Mouse (Mus musculus) induced T-regulatory cell, adult 2 months (primary cell): ENCODE measurements around the gene Slc25a39.

ENCODE experiments used
- DNase-seq: peaks from one replicate; pipeline ENCODE4 v3.0.0-alpha.2; 2012; ENCODE audit warnings: low read depth

The Slc25a39 gene

DNA sequence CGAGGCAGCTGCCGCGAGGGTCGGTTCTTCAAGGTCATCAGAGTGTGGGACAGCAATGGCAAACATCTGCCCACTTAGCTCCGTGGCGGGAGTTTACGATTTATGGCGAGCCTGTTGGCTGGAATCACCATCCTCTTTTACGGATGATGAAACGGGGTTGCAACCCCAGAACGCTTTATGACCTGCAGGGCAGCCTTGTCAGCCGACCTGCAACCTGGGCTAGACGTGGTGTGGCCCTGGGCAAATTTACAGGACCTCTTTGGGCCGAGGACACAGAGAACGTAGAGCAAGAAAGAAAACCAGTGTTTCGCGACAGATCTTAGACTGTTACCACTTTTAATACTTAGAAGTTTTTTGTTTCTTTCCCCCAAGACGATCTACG lies at the start of gene Slc25a39:
Gene Slc25a39 (minus strand): TSS at position 113 of the 382 bp plus-strand sequence.
- no peak for DNase-seq

DNA sequence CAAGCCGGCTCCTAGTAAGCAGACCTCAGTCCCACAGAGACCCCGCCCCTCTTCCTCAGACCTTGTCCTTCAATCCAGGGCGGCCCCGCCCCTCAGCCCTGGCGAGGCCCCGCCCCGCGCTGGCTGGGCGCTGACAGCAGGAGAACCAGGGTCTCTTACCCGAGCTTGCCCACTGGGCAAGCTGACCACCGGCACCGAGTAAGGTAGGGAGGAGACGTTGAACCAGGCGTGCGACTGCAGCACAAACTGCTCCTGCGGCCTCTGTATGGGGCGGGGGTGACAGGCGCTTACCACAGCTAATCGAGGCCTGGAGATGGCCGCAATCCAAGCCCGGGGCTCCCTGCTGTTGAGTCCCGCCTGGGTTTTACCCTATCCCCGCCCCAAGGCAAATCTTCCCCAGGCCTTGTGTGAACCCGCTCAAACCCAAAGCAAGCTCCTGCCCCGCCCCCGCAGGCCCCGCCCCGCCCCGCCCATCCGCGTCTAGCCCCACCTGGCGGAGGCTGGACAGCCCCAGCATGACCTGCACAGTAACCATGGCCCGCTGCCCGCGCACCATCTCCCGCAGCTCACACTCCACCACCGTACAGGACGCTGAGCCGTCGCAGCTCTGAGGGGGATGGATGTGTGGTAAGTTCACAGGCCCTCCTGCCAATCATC lies 48.1 kb upstream of the Slc25a39 start:
- peak; percentile 80 for DNase-seq

DNA sequence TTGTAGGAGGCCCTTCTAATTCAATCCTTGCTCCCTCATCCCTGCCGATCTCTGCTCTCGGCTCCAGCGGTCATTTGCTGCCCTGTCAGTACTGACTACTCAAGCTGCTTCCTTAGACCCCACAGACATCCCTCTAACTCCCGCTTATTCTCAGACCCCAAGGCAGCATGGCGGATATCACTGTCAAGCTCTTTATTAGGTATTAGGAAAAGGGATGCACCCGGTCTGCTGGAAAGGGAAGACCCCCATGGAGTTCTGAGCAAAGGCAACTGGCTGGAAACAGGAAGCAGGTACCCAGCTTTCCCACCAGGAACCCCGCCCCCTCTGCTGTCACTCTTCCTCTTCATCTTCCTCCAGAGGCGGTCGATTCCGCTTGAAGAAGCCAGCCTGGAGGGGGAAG lies 45.4 kb upstream of the Slc25a39 start:
- no peak for DNase-seq

DNA sequence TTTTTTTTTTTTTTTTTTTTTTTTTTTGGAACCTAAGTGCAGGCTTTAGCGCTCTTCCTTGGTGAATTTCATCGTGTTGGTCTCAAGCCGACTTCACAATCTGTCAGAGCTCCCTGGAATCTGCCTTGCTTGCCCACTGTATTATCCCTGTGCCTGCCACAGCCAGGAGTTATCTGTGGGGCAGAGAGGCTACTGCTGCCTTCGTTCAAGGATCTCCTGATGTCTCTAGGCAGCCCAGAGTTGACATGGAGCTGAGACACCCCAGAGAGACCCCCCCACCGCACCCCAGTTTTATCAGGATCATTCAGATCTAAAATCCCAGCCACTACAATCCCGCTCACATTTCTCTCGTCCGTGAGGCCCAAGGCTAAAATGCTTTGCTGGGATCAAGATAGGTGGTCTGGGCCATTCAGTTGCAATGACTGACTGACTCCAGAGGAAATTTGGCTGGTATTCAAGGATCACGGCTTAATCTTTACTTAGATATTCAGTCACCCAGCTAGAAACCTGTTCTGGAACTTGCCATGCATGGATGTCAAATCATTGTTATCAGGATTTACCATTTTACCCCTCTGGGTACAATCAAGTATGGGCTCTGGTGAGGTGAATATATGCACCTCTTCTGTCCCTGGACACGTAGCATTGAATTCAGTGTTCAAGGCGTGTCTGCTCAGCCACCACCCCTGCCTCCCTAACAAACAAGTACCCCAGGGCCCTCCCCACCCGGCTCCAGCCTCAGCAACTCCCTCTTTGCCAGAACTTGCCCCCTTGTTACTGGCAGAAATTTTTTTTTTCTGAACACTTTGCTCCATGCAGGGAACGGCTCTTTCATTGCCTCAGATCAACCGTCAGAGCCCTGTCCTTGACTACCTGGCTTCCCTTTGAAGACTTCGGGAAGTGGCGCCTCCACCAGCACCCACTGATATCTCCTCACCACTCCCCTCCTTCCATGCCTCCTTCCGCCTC lies 41.6 kb upstream of the Slc25a39 start:
- no peak for DNase-seq

DNA sequence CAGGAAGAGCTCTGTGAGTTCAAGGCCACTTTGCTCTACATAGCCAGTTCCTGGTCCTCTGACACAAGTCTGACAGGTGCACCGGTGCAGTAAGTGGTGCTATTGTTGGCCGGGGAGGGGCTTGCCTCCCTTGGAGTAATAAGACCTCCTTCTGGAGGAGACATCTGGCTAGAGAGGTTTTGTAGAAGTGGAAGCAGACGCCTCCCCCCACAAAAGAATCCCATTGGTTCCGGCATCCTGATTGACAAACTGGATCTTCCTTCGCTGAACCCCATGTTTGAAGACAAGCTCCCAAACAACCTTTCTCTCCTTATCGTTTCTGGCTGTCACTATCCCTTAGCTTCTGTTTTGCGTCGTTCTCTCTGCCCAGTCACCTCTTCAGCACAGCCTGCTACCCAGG lies 40.6 kb upstream of the Slc25a39 start:
- no peak for DNase-seq

DNA sequence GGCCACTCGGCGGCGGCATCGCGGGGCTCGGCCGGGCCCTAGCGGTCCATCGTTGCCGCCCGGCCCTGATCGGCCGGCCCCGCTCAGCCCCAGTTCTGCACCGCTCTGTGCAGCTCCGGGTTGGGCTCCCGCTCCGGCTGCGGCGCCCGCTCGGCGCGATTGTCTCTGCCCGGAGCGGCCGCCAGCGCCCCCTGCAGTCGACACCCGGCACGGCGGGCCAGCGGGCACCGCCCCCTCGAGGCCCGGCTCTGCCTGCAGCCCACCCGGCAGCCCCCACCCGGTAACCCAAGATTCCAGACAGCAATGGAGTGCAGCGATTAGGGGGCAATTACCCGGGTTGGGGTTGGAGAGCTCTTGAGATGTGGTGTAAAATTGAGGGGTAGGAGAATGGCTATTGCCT lies 39.8 kb upstream of the Slc25a39 start, which contains the start of gene Fam171a2:
Gene Fam171a2 (minus strand): TSS at position 186 of the 400 bp plus-strand sequence.
- DNase-seq = peak; percentile 73

DNA sequence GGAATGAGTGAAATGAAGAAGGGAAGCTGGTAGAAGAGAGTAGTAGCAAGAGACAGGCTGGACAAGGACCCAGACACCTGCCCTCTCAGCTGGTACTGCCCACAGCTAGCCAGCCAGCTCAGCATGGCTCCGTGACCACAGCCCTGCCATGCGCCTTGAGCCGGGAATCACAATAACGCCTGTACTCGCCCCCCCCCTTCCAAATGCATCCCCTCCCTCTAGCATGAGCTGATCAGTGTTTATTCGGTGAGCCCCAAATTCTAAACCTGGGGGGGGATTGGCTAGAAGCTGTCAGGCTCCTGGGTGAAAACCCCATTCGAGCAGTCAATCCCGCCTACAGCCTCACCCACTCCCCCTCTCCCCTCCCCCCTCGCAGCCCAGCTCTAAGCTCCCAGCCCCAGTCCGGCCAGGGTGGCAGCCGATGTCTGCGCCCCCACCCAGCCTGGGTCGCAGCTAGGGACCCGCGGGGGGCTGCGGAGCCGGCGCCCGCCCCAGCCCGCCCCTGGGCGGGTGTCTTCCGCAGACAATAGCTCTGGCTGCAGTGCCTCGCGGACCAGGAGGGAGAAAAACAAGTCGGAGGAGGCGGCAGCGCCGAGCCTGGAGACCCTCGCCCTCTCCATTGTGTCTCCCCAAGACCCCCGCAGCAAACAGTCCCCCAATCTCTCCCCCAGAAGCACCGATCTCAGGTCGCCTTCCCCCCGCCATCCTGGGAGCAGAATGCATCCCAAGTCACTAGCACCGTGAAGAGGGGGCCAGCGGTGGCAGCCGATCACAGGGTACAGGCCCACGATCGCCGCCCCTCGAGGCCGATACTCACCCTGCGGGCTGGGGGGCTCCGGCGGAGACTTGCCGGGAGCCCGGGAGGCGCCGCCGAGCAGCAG lies 39.1 kb upstream of the Slc25a39 start:
- DNase-seq = no peak

DNA sequence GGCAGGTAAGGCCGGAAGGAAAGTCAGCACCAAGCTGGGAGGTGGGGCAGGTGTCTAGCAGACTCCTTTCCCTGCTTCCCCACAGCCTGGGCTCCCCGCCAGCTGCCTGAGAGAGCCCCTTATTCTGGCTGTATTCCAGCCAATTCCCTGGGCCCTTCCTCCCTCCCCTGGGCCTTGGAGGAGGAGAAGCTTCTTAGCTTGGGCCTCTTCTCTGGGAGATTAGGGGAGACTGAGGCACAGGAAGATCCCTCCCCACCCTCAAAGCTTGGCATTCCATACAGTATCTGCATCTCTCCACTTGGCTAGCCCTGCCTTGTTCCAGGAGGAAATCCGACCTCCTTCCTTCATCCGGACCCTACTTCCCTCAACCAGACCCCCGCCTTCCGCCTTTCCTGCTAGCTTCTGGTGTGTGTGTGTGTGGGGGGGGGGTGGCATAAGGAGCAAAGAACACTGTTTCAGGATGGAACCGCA lies 38.2 kb upstream of the Slc25a39 start:
- no peak for DNase-seq

DNA sequence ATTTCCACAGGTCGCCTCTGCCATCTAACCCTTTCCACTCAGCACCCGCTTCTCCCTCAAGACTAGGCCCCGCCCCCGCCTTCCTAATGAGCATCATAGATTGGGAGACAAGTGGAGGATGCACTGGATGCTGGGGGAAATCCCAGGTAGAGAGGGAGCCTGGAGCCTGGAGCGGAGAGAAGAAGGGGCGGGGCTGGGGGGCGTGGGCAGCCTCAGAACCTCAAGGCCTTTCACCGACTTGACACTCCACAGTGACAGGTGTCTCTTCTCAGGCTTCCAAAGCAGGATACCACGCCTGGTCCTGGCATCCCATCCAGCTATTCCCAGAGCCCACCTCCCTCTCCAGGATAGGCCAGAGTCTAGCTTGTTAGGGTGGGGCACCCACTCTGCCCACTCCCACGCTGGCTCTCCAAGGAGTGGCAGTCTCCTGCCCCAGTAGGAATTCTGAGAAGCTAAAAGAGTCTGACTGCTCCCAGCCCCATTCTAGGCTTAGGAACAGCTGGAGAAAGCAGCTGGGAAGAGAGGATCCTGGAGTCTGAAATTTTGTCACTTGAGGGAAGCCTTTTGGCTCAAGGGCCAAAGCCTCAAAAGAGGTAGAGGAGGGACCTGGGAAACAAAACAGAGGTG lies 37.6 kb upstream of the Slc25a39 start:
- no peak for DNase-seq

DNA sequence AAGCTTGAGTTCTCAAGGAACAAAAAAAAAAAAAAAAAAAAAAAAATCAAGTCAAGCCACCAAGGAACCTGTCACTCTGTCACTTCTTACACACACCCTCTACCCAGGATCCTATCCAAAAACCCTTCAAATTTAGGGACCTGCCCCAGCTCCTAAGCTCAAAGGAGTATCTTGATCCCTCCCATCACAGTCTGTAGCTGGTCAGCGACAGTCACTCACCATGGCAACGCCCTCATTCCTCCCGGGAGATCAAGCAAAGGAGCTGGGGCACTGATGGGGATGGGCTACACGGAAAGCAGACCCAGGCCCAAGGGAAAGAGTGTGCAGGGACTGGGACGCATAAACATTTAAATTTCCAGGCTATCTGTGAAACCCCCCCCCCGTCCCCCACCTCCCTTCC lies 37.0 kb upstream of the Slc25a39 start:
- DNase-seq = no peak

DNA sequence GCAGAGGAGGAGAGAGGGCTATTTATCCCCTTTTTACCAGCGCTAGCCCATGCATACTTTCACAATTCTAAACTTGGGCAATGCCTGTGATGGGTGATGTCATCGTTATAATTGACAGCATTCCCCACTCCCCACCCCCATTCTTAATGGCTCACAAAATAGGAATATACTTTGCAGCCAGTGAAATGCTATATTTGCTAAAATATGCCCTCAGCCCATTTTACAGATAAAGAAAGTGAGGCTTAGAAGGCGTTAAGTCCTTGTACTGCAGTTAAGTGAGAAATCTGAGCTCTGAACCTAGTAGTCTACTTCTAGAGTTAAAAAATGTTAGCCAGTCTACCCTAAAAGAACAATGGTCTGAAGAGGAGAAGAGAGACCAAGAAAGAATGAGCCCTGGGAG lies 36.6 kb upstream of the Slc25a39 start:
- DNase-seq = no peak

DNA sequence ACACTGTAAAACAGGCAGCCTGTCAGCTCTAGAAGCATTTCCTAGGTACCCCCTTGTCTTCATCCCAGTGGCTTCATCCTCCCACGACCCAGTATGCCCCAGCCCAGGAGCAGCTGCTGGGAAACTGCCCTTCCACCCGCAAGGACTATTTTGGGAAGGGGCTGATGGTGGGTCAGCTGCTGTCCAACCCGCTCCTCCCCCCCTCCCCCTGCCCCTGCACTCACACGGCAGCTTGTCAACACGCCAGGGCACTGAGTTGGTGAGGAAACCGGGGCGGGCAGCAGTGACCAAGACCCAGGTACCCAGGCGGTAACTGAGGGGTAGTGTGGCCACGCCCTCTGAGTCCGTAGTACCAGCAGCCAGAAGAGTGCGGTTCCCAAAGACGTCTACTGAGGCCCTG lies 36.0 kb upstream of the Slc25a39 start:
- no peak for DNase-seq

DNA sequence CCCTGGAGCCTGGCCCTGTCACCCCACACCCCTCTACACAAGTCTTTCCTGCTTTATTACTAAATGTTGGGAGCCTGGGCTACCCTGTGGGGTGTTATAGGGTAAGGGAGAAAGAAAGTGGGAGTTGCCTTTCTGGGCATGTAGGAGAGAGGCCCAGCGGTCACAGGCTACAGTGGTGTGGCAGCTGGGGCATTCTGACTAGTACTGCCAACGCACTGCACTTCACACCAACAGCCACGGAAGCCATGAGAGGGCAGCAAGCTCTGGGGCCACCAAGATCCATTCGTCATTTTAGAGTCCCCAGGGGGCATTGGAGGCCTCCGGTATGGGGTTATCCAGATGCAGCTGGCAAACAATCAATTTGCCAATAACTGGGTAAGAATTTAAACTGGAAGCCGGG lies 34.3 kb upstream of the Slc25a39 start:
- DNase-seq = no peak

DNA sequence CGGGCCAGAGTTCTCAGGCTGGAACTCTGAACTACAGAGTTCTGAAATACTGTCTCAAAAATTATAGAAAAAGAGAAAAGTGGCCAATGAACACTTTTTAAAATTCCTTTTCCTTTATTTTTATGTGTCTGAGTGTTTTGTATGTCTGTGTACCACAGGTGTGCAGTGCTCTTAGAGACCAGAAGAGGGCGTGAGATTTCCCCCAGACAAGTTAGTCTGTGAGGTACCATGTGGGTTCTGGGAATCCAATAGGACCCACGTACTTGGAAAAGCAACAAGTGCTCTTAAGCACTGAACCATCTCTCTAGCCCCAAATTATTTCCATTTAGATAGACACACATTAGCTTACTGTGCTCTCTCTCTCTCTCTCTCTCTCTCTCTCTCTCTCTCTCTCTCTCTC lies 33.7 kb upstream of the Slc25a39 start:
- no peak for DNase-seq

DNA sequence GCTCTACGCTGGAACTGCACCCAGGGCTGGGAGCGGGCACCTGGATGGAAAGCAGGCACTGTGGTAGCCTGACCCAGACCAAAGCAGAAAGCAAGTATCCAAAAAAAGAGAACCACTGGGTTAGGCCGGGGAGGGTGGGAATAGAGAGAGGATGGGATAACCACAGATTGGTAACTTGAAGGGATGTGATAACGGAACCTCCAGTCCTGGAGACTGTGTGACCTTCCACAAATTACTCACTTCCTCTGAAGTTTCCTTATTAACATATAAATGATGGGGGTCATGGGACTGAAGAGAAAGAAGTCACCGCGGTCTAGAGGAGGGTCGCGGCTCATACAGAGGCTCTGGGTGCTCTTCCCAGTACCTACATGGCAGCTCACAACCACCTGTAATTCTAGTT lies 32.5 kb upstream of the Slc25a39 start:
- no peak for DNase-seq

DNA sequence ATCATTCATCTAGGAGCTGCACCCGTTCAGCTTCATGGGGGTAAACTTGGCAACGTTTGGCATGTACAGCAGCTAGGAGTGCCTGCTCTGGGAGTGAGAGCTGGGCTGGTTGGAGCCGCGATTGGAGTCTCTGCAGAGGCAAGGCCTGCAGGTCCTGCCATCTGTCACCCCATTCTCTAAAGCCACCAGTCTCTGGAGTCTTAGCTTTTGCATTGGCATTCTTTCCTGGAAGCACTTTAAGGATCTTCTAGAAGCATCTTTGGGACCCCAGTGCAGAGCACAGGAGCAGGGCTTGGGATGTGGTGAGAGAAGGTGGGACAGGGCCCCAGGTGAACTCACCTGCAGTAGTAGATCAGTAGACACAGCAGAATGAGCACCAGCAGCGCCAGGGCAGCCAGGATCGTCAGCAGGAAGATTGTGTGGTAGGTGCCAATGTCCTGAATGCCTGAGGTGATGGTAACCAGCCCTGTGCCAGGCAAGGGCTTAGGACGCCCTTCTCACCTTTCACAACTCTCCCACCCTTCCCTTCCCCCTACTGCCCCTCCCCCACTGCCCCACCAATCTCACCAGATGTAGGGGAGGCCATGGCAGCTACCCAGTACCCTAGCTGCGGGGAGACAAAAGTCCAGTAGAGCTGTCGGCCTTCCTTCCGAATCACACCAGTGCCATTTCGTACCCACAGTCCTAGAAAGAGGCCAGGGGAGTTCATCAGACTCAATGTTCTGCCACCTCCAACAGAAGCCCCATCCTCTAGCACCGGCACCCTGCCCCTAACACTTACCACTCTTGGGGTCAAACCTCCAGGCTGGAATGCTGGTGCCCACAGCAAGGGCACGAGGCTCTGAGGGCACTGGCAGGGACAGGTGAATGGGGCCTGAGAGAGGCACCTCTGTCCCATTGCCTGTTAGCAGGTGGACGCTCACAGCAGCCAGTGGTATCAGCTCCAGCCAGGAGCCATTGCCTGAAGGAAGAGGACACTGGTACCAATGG lies 31.6 kb upstream of the Slc25a39 start:
- no peak for DNase-seq

DNA sequence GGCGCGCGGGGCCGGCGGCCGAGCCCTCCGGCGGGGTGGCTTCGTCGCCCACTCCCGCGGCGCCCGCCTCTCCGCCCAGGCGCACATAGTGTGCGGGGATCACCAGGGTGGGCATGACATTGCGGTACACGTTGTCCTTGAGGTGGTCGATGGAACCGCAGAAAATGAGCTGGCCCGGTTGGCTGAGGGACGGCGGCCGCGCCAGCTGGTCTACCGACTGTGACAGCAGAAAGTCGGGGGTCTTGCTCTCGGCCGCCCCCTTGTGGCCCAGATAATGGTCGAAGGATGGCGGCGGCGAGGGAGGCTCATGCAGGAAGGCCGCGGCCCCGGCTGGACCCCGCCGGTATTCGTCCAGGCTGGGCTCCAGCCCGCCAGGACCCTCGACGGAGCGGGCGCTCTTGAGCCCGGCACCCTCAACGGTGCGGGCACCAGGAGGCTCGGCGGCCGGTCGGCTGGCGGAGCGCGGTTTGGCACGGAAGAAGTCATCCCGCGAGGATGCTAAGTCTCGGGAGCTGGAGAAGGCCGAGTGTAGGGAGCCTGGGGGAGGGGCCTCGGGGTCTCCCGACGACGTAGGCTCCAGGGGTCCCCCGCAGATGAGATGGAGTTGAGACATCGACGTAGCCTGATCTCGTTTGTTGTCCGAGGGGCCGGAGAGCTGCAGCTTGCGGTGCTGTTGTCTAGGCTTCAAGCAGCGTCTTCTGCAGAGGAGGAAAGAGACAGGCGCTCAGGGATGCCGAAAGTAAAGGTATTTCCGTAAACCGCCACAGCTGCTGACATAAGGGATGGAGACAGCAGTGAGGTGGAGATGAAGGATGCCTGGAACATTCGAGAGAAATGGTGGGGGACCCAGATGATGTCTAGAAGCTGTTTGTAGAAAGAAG lies 30.7 kb upstream of the Slc25a39 start:
- peak; percentile 71 for DNase-seq

DNA sequence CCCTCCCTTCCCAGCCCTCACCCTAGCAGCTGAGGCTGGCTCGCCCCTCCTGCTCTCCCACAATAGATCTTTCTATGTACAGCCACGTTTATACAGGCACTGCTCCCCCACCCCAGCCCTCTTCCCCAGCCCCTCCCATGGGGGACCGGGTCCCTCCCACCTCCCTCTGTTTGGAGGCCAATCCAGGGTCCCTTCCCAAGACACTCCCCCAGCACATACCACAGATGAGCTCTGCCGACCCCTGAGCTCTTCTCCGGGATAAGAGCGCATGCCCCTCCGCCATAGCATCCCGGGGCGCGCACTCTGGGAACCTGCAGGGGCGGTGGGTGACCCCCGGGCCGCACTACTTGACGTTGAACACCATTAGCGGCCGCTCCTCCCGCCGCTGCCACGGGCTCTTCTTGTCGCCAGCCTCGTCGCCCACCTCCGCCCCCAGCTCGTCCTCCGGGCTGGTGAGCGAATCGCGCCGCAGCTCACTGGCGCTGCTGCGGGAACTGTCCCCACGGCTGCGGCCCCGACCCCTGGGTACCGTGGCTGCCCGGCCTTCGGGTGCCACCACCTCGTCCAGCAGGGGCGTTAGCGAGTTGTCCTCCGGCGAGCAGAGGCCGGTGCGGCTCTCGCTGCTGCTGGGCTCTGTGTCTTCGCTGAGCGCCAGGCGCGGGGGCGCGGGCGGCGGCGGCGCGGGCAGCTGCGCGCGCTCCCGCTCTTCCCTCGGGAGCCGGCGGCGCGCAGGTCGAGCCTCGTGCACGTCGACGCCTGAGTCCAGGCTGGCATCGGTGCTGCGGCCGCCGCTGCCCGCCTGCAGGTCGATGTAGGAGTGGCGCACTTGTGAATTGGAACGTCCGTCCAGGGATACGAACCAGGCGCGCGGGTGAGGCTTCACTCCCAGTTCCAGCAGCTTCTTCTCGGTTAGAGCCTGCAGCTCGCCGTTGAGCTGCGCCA lies 29.6 kb upstream of the Slc25a39 start:
- DNase-seq = no peak
